Mouse (Mus musculus) left cerebral cortex, postnatal 14 days (tissue): ENCODE results near the gene Pcyox1. TPM values are rescaled to one million over a fixed set of nuclear protein-coding genes. Genes with fewer than 3 reads are reported as not detected.
A peak's percentile ranks its signal among the peaks of the same experiment; 100 is the strongest.
"Not testable (repeated sequence)": the region's sequence is repeated elsewhere in the genome, so short reads cannot be mapped to it uniquely, and the experiment has no call there.

Experiments
- DNase-seq, 2 experiments: peaks; one replicate each; pipeline ENCODE4 v3.0.0; 2021 to 2022; ENCODE audit warnings: low spot score in 2 of 2, mixed read lengths in 1 of 2
- intact Hi-C: fragments of 180-260 bp; cut with DNase I; formaldehyde crosslinking; loops from one replicate; pipeline ENCODE4 v1.15.1; 2025
- total RNA-seq, 2 experiments: library from RNA; stranded (reverse); gene quantifications; 2 replicates each; pipeline ENCODE4 v1.2.3; 2021

Pcyox1 gene
- total RNA-seq, 2 experiments from 2014 or later: 108 to 109 TPM

- peak; percentile 69 for DNase-seq
- intact Hi-C loops: no loop called here
Measured at GRCm38 (mm10) chr6:86400972-86401371, 4.0 kb upstream of the Pcyox1 start.

GRCm38 (mm10) chr6:86399995-86400394, 3.0 kb upstream of the Pcyox1 start:
- DNase-seq: no peak
- intact Hi-C loops: no loop called here

- DNase-seq: no peak
- intact Hi-C loops: no loop called here
Measured at GRCm38 (mm10) chr6:86398986-86399385, 2.0 kb upstream of the Pcyox1 start.

- intact Hi-C loops: no loop called here
- DNase-seq: no peak
Measured at GRCm38 (mm10) chr6:86397257-86397980, 465 bp upstream of the Pcyox1 start.

- no peak for DNase-seq
- intact Hi-C loops: no loop called here
Measured at GRCm38 (mm10) chr6:86395969-86396368, 985 bp downstream of the Pcyox1 start.

- intact Hi-C loops: no loop called here
- DNase-seq: no peak
Measured at GRCm38 (mm10) chr6:86395021-86395420, 1.9 kb downstream of the Pcyox1 start.

GRCm38 (mm10) chr6:86394078-86394720, 2.8 kb downstream of the Pcyox1 start:
- intact Hi-C loops: no loop called here
- no peak for DNase-seq

GRCm38 (mm10) chr6:86393187-86393586, 3.8 kb downstream of the Pcyox1 start:
- no peak for DNase-seq
- intact Hi-C loops: no loop called here

GRCm38 (mm10) chr6:86391326-86391725, 5.6 kb downstream of the Pcyox1 start:
- DNase-seq: no peak
- intact Hi-C loops: no loop called here

- DNase-seq: no peak
- intact Hi-C loops: no loop called here
Measured at GRCm38 (mm10) chr6:86388461-86388860, 8.5 kb downstream of the Pcyox1 start.

GRCm38 (mm10) chr6:86387313-86387712, 9.6 kb downstream of the Pcyox1 start:
- intact Hi-C loops: no loop called here
- no peak for DNase-seq

GRCm38 (mm10) chr6:86385362-86386104, 11.4 kb downstream of the Pcyox1 start:
- intact Hi-C loops: no loop called here
- DNase-seq: no peak

- no peak for DNase-seq
- intact Hi-C loops: no loop called here
Measured at GRCm38 (mm10) chr6:86384692-86385091, 12.3 kb downstream of the Pcyox1 start.

GRCm38 (mm10) chr6:86383370-86383769, 13.6 kb downstream of the Pcyox1 start:
- DNase-seq: no peak
- intact Hi-C loops: no loop called here

GRCm38 (mm10) chr6:86382551-86382950, 14.4 kb downstream of the Pcyox1 start:
- intact Hi-C loops: no loop called here
- no peak for DNase-seq

GRCm38 (mm10) chr6:86380112-86380511, 16.8 kb downstream of the Pcyox1 start:
- DNase-seq, intact Hi-C loops: not testable (repeated sequence)

- intact Hi-C loops: no loop called here
- no peak for DNase-seq
Measured at GRCm38 (mm10) chr6:86378341-86378740, 18.6 kb downstream of the Pcyox1 start.

GRCm38 (mm10) chr6:86373556-86373955, 23.4 kb downstream of the Pcyox1 start:
- intact Hi-C loops: no loop called here

GRCm38 (mm10) chr6:86371950-86372516, 24.9 kb downstream of the Pcyox1 start:
- intact Hi-C loops: no loop called here
- DNase-seq: no peak

More at GRCm38 (mm10) chr6:86373556-86373955, 23.4 kb downstream of the Pcyox1 start:
- no peak for DNase-seq

- peak; percentile 97 to 98 for DNase-seq
- intact Hi-C loops: no loop called here
Measured at GRCm38 (mm10) chr6:86371340-86371911, 25.5 kb downstream of the Pcyox1 start.
